Mouse (Mus musculus) liver, adult (tissue): ENCODE measurements around the gene Fam184b.

ENCODE experiments used
- GATA4 ChIP-seq: IDR thresholded peaks from 2 replicates; pipeline ENCODE4 v1.6.1; 2014; ENCODE audit warnings: mild to moderate bottlenecking, low read length; ENCODE audit not compliant: insufficient replicate concordance

Fam184b gene

GRCm38 (mm10) chr5:45496479-45496878 lies 142.9 kb downstream of the Fam184b start:
- no peak for TF ChIP-seq GATA4

- TF ChIP-seq GATA4 = no peak
Measured at GRCm38 (mm10) chr5:45496042-45496441, 143.4 kb downstream of the Fam184b start.

GRCm38 (mm10) chr5:45495429-45495975 lies 143.9 kb downstream of the Fam184b start:
- no peak for TF ChIP-seq GATA4

- no peak for TF ChIP-seq GATA4
Measured at GRCm38 (mm10) chr5:45494093-45494755, 145.2 kb downstream of the Fam184b start.

- peak; percentile 50; the same call in 1 of the 2 replicates for TF ChIP-seq GATA4
Measured at GRCm38 (mm10) chr5:45493191-45494092, 146.0 kb downstream of the Fam184b start, which contains the start of gene Lap3. Lap3 (plus strand) TSS chr5:45493374.

GRCm38 (mm10) chr5:45491776-45492175 lies 147.6 kb downstream of the Fam184b start:
- no peak for TF ChIP-seq GATA4

GRCm38 (mm10) chr5:45483654-45484053 lies 155.8 kb downstream of the Fam184b start:
- TF ChIP-seq GATA4 = no peak

- peak; percentile 88 for TF ChIP-seq GATA4
Measured at GRCm38 (mm10) chr5:45482607-45483006, 156.8 kb downstream of the Fam184b start.

- TF ChIP-seq GATA4 = no peak
Measured at GRCm38 (mm10) chr5:45481125-45481524, 158.3 kb downstream of the Fam184b start.

- no peak for TF ChIP-seq GATA4
Measured at GRCm38 (mm10) chr5:45480066-45480465, 159.3 kb downstream of the Fam184b start.
